Mouse (Mus musculus) erythroblast, embryonic 14.5 days (primary cell): ENCODE results near the gene Klhl25. TPM values are rescaled to one million over a fixed set of nuclear protein-coding genes. Genes with fewer than 3 reads are reported as not detected.
A peak's percentile ranks its signal among the peaks of the same experiment; 100 is the strongest.

Source experiments
- H3K27me3 ChIP-seq: 2 replicates; pipeline ENCODE4 v1.6.1; 2012; ENCODE audit warnings: inconsistent platforms; ENCODE audit not compliant: control insufficient read depth
- H3K36me3 ChIP-seq: 2 replicates; pipeline ENCODE4 v1.6.1; 2012; ENCODE audit warnings: mild to moderate bottlenecking, inconsistent platforms; ENCODE audit not compliant: control insufficient read depth
- H3K4me1 ChIP-seq: 2 replicates; pipeline ENCODE4 v1.6.1; 2012; ENCODE audit warnings: inconsistent platforms; ENCODE audit not compliant: control insufficient read depth
- H3K4me3 ChIP-seq: replicated peaks from 2 replicates; pipeline ENCODE3; 2012; ENCODE audit warnings: moderate library complexity, mild to moderate bottlenecking, inconsistent platforms
- H3K9me3 ChIP-seq: 2 replicates; pipeline ENCODE4 v1.6.1; 2012; ENCODE audit warnings: low read length, inconsistent platforms, mixed read lengths; ENCODE audit not compliant: control insufficient read depth
- GATA1 ChIP-seq: IDR thresholded peaks from 2 replicates; pipeline ENCODE4 v1.6.1; 2012; ENCODE audit warnings: low read length, inconsistent platforms, mixed read lengths
- TAL1 ChIP-seq: IDR thresholded peaks from 3 replicates; pipeline ENCODE4 v1.6.1; 2012; ENCODE audit warnings: low read length, inconsistent platforms, mixed read lengths
- polyA plus RNA-seq: library from polyadenylated mRNA; stranded (reverse); fragments of >175 nt; gene quantifications from 2 replicates; pipeline ENCODE4 v1.2.3, GENCODE M21; 2012

Gene Klhl25
- polyA plus RNA-seq = 1.3 and 3.5 TPM in 2 replicates

GRCm38 (mm10) chr7:75848115-75848775 lies at the start of gene Klhl25:
Gene Klhl25 (plus strand): TSS chr7:75848310.
- Histone ChIP-seq H3K4me3 (peak within 1 kb of the TSS; percentile 97), H3K27me3 (no peaks in the 10 kb centered on the region), H3K4me1 (peaks cover 56% of the 10 kb centered on the region), H3K36me3 (peaks cover 27% of the 10 kb centered on the region), H3K9me3 (no peaks in the 10 kb centered on the region)
- TF ChIP-seq GATA1 (no peak), TAL1 (no peak)

GRCm38 (mm10) chr7:75800530-75800929 lies 47.6 kb upstream of the Klhl25 start:
- Histone ChIP-seq H3K9me3 (no peaks in the 10 kb centered on the region), H3K4me1 (peaks cover 13% of the 10 kb centered on the region), H3K36me3 (no peaks in the 10 kb centered on the region), H3K27me3 (no peaks in the 10 kb centered on the region), H3K4me3 (no peak overlapping the region)
- TF ChIP-seq GATA1 (no peak), TAL1 (no peak)

- Histone ChIP-seq H3K4me1 (peaks cover 15% of the 10 kb centered on the region), H3K9me3 (no peaks in the 10 kb centered on the region), H3K4me3 (no peak overlapping the region), H3K36me3 (no peaks in the 10 kb centered on the region), H3K27me3 (no peaks in the 10 kb centered on the region)
- no peak for TF ChIP-seq TAL1
- no peak for TF ChIP-seq GATA1
Measured at GRCm38 (mm10) chr7:75801022-75801421, 47.1 kb upstream of the Klhl25 start.

GRCm38 (mm10) chr7:75801621-75802358 lies 46.3 kb upstream of the Klhl25 start:
- Histone ChIP-seq H3K9me3 (no peaks in the 10 kb centered on the region), H3K4me1 (peaks cover 10% of the 10 kb centered on the region), H3K27me3 (no peaks in the 10 kb centered on the region), H3K36me3 (no peaks in the 10 kb centered on the region), H3K4me3 (no peak overlapping the region)
- TF ChIP-seq TAL1 (no peak), GATA1 (no peak)

- no peaks in the 10 kb centered on the region for H3K9me3 ChIP-seq
- H3K27me3 ChIP-seq = no peaks in the 10 kb centered on the region
- peaks cover 14% of the 10 kb centered on the region for H3K4me1 ChIP-seq
- H3K36me3 ChIP-seq = no peaks in the 10 kb centered on the region
- no peak overlapping the region for H3K4me3 ChIP-seq
- no peak for TF ChIP-seq TAL1
- no peak for TF ChIP-seq GATA1
Measured at GRCm38 (mm10) chr7:75802887-75803286, 45.2 kb upstream of the Klhl25 start.

GRCm38 (mm10) chr7:75806161-75806560 lies 41.9 kb upstream of the Klhl25 start:
- no peaks in the 10 kb centered on the region for H3K27me3 ChIP-seq
- TF ChIP-seq TAL1 = no peak
- no peak for TF ChIP-seq GATA1
- no peaks in the 10 kb centered on the region for H3K9me3 ChIP-seq
- no peak overlapping the region for H3K4me3 ChIP-seq
- no peaks in the 10 kb centered on the region for H3K36me3 ChIP-seq
- peaks cover 11% of the 10 kb centered on the region for H3K4me1 ChIP-seq

GRCm38 (mm10) chr7:75806711-75807110 lies 41.4 kb upstream of the Klhl25 start:
- TF ChIP-seq TAL1 = no peak
- TF ChIP-seq GATA1 = no peak
- Histone ChIP-seq H3K9me3 (no peaks in the 10 kb centered on the region), H3K4me1 (peaks cover 11% of the 10 kb centered on the region)

GRCm38 (mm10) chr7:75807460-75808304 lies 40.4 kb upstream of the Klhl25 start:
- Histone ChIP-seq H3K27me3 (no peaks in the 10 kb centered on the region), H3K36me3 (no peaks in the 10 kb centered on the region), H3K4me1 (peaks cover 11% of the 10 kb centered on the region), H3K4me3 (no peak overlapping the region), H3K9me3 (no peaks in the 10 kb centered on the region)
- no peak for TF ChIP-seq TAL1
- no peak for TF ChIP-seq GATA1

More at GRCm38 (mm10) chr7:75806711-75807110, 41.4 kb upstream of the Klhl25 start:
- H3K36me3 ChIP-seq = no peaks in the 10 kb centered on the region
- H3K4me3 ChIP-seq = no peak overlapping the region
- no peaks in the 10 kb centered on the region for H3K27me3 ChIP-seq

GRCm38 (mm10) chr7:75820687-75821086 lies 27.4 kb upstream of the Klhl25 start:
- H3K36me3 ChIP-seq = no peaks in the 10 kb centered on the region
- no peaks in the 10 kb centered on the region for H3K27me3 ChIP-seq
- no peak overlapping the region for H3K4me3 ChIP-seq
- H3K9me3 ChIP-seq = no peaks in the 10 kb centered on the region
- H3K4me1 ChIP-seq = peaks cover 18% of the 10 kb centered on the region
- no peak for TF ChIP-seq TAL1
- no peak for TF ChIP-seq GATA1
